Mouse (Mus musculus): Measurements from ENCODE around the gene Abcc3. TPM values are rescaled to one million over a fixed set of nuclear protein-coding genes. Genes with fewer than 3 reads are reported as not detected.

The Abcc3 gene
- polyA plus RNA-seq (2015; fragmentation: Nextera tagmentation; extraction: Ambion mirVana): 9.1 and 10.5 TPM in 2 replicates

GRCm38 (mm10) chr11:94392672-94393109 lies at the start of gene Abcc3:
Gene Abcc3, minus strand, starts transcription at chr11:94392997.
- H3K9ac ChIP-seq (ENCODE audit: low read depth, low read length): peak within 1 kb of the TSS; percentile 50
- no peak; the same call in 1 of the 2 replicates for ATAC-seq (replicated peaks; ENCODE audit: low FRiP score, low read depth)
- no peak within 1 kb of the TSS for H3K27ac ChIP-seq
- peaks cover 9% of the 10 kb centered on the region; the same call in 1 of the 2 replicates for H3K4me1 ChIP-seq (replicated peaks; ENCODE audit: insufficient read depth, low read length)
- peak; percentile 67 for DNase-seq (ENCODE audit: low spot score)
- peak within 1 kb of the TSS; percentile 35 for H3K4me3 ChIP-seq (replicated peaks; ENCODE audit: low read depth, low read length)
- H3K9me3 ChIP-seq (replicated peaks; ENCODE audit: low read length): no peaks in the 10 kb centered on the region
- TF ChIP-seq CTCF (IDR thresholded peaks at IDR 0.05; ENCODE audit: low read depth): no peak
- 4% methylated on average over 20 of the region's 20 CpGs for WGBS
- no peaks in the 10 kb centered on the region for H3K36me3 ChIP-seq (ENCODE audit: insufficient read depth, low read length)
- peak within 1 kb of the TSS; percentile 59 for H3K4me2 ChIP-seq (ENCODE audit: low read length)
- no peaks in the 10 kb centered on the region for H3K27me3 ChIP-seq (ENCODE audit: insufficient read depth, low read length)

GRCm38 (mm10) chr11:94441752-94442151 lies 49.0 kb upstream of the Abcc3 start:
- H3K4me1 ChIP-seq (replicated peaks; ENCODE audit: insufficient read depth, low read length): peaks cover 28% of the 10 kb centered on the region; the same call in 1 of the 2 replicates
- H3K27me3 ChIP-seq (ENCODE audit: insufficient read depth, low read length): no peaks in the 10 kb centered on the region
- no peaks in the 10 kb centered on the region for H3K36me3 ChIP-seq (ENCODE audit: insufficient read depth, low read length)
- no peak for DNase-seq (ENCODE audit: low spot score)
- no peak for TF ChIP-seq CTCF (IDR thresholded peaks at IDR 0.05; ENCODE audit: low read depth)
- no peak overlapping the region for H3K4me3 ChIP-seq (replicated peaks; ENCODE audit: low read depth, low read length)
- H3K27ac ChIP-seq: no peak overlapping the region
- H3K9me3 ChIP-seq (replicated peaks; ENCODE audit: low read length): no peaks in the 10 kb centered on the region
- H3K4me2 ChIP-seq (ENCODE audit: low read length): no peak overlapping the region
- H3K9ac ChIP-seq (ENCODE audit: low read depth, low read length): no peak overlapping the region
- no peak for ATAC-seq (replicated peaks; ENCODE audit: low FRiP score, low read depth)
- WGBS: 55% methylated on average over 9 of the region's 9 CpGs

- Histone ChIP-seq H3K4me3 (replicated peaks; ENCODE audit: low read depth, low read length) (no peak overlapping the region), H3K9me3 (replicated peaks; ENCODE audit: low read length) (no peaks in the 10 kb centered on the region), H3K4me2 (ENCODE audit: low read length) (no peak overlapping the region), H3K27ac (no peak overlapping the region), H3K27me3 (ENCODE audit: insufficient read depth, low read length) (no peaks in the 10 kb centered on the region), H3K4me1 (replicated peaks; ENCODE audit: insufficient read depth, low read length) (peaks cover 28% of the 10 kb centered on the region; the same call in 1 of the 2 replicates), H3K9ac (ENCODE audit: low read depth, low read length) (no peak overlapping the region), H3K36me3 (ENCODE audit: insufficient read depth, low read length) (no peaks in the 10 kb centered on the region)
- WGBS: 61% methylated on average over 7 of the region's 7 CpGs
- no peak for TF ChIP-seq CTCF (IDR thresholded peaks at IDR 0.05; ENCODE audit: low read depth)
- no peak for ATAC-seq (replicated peaks; ENCODE audit: low FRiP score, low read depth)
- no peak for DNase-seq (ENCODE audit: low spot score)
These were observed 48.3 kb upstream of the Abcc3 start for GRCm38 (mm10) chr11:94441122-94441521.

GRCm38 (mm10) chr11:94440421-94440820 lies 47.6 kb upstream of the Abcc3 start:
- no peak overlapping the region for H3K27ac ChIP-seq
- no peak for TF ChIP-seq CTCF (IDR thresholded peaks at IDR 0.05; ENCODE audit: low read depth)
- peaks cover 23% of the 10 kb centered on the region; the same call in 1 of the 2 replicates for H3K4me1 ChIP-seq (replicated peaks; ENCODE audit: insufficient read depth, low read length)
- no peak overlapping the region for H3K4me2 ChIP-seq (ENCODE audit: low read length)
- no peak for DNase-seq (ENCODE audit: low spot score)
- H3K36me3 ChIP-seq (ENCODE audit: insufficient read depth, low read length): no peaks in the 10 kb centered on the region
- WGBS: 83% methylated on average over 6 of the region's 6 CpGs
- ATAC-seq (replicated peaks; ENCODE audit: low FRiP score, low read depth): no peak
- H3K27me3 ChIP-seq (ENCODE audit: insufficient read depth, low read length): no peaks in the 10 kb centered on the region
- no peak overlapping the region for H3K4me3 ChIP-seq (replicated peaks; ENCODE audit: low read depth, low read length)
- H3K9ac ChIP-seq (ENCODE audit: low read depth, low read length): no peak overlapping the region
- H3K9me3 ChIP-seq (replicated peaks; ENCODE audit: low read length): no peaks in the 10 kb centered on the region

GRCm38 (mm10) chr11:94429011-94429651 lies 36.3 kb upstream of the Abcc3 start:
- peak; percentile 44 for ATAC-seq (replicated peaks; ENCODE audit: low FRiP score, low read depth)
- 0 out of 2 replicates have a peak overlapping the region, but pooled peaks have one; percentile 15 for H3K4me2 ChIP-seq (ENCODE audit: low read length)
- DNase-seq (ENCODE audit: low spot score): no peak
- no peak overlapping the region for H3K9ac ChIP-seq (ENCODE audit: low read depth, low read length)
- no peaks in the 10 kb centered on the region for H3K27me3 ChIP-seq (ENCODE audit: insufficient read depth, low read length)
- H3K9me3 ChIP-seq (replicated peaks; ENCODE audit: low read length): no peaks in the 10 kb centered on the region
- H3K4me1 ChIP-seq (replicated peaks; ENCODE audit: insufficient read depth, low read length): peaks cover 25% of the 10 kb centered on the region
- no peak for TF ChIP-seq CTCF (IDR thresholded peaks at IDR 0.05; ENCODE audit: low read depth)
- H3K27ac ChIP-seq: peak overlapping the region; percentile 68
- no peaks in the 10 kb centered on the region for H3K36me3 ChIP-seq (ENCODE audit: insufficient read depth, low read length)
- no peak overlapping the region for H3K4me3 ChIP-seq (replicated peaks; ENCODE audit: low read depth, low read length)
- WGBS: 27% methylated on average over 9 of the region's 9 CpGs

- ATAC-seq (replicated peaks; ENCODE audit: low FRiP score, low read depth) (peak; percentile 90), DNase-seq (ENCODE audit: low spot score) (peak; percentile 97)
- no peak for TF ChIP-seq CTCF (IDR thresholded peaks at IDR 0.05; ENCODE audit: low read depth)
- Histone ChIP-seq H3K27me3 (ENCODE audit: insufficient read depth, low read length) (no peaks in the 10 kb centered on the region), H3K27ac (peak overlapping the region; percentile 68), H3K9me3 (replicated peaks; ENCODE audit: low read length) (no peaks in the 10 kb centered on the region), H3K4me1 (replicated peaks; ENCODE audit: insufficient read depth, low read length) (peaks cover 25% of the 10 kb centered on the region), H3K4me2 (ENCODE audit: low read length) (0 out of 2 replicates have a peak overlapping the region, but pooled peaks have one; percentile 15), H3K4me3 (replicated peaks; ENCODE audit: low read depth, low read length) (no peak overlapping the region), H3K36me3 (ENCODE audit: insufficient read depth, low read length) (no peaks in the 10 kb centered on the region), H3K9ac (ENCODE audit: low read depth, low read length) (no peak overlapping the region)
- 3% methylated on average over 4 of the region's 4 CpGs for WGBS
These were observed 35.5 kb upstream of the Abcc3 start for GRCm38 (mm10) chr11:94428091-94428835.

Measured in kidney, postnatal 0 days (tissue).